ENCODE assay signal across 18 mouse cellular contexts in the genomic region with DNA sequence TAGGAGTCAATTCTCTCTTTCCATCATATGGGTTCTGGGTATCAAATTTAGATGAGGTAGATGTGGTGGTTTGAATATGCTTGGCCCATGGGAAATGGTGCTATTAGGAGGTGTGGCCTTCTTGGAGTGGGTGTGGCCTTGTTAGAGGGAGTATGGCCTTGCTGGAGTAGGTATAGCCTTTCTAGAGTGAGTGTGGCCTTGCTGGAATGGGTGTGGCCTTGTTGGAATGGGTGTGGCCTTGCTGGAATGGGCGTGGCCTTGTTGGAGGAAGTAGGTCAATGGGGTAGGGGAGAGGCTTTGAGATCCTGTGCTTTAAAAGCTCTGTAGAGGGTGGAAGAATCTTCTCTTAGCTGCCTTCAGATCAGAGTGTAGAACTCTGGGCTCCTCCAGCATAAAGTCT.
A peak's percentile ranks its signal among the peaks of the same experiment; 100 is the strongest.
DNase-seq lines count a peak whose midpoint lies in the region; ATAC-seq lines count a peak whose summit lies in the region.
"Had no signal": no experiment of that assay in that cellular context is flagged by ENCODE, and none has a peak within 500 bp of the region (broad histone marks: within the 10 kb centered on the region; RNA-seq: fewer than 3 reads in every experiment).

No protein-coding gene starts in this region.

- DNase-seq in heart, adult 11 months = peak; percentile 57
- no peak for DNase-seq in heart, adult 9 months (ENCODE audit: low spot score in 2 of 2)
- peak; percentile 65 for DNase-seq in ES-CJ7 (ENCODE audit: low read depth, low spot score)
- peak; percentile 46 for DNase-seq in ZHBTc4 (ENCODE audit: low read depth, low spot score)
- DNase-seq: adrenal gland, adult 2 months; adrenal gland, postnatal 14 days; adrenal gland, postnatal 36 days; B cell, adult 2 months; cerebellum, adult 11-12 months; cerebellum, adult 2 months; cerebellum, adult 9-10 months; cerebellum, postnatal 10 days; cerebellum, postnatal 25 days; forebrain, postnatal 0 days had no signal

- no peak for ATAC-seq in megakaryocyte-erythroid progenitor cell, adult 5-6 weeks (replicated peaks; ENCODE audit: low FRiP score, low TSS enrichment, poor library complexity, severe bottlenecking)
- ATAC-seq: CD4-positive, CD25-positive, alpha-beta regulatory T cell, adult 4 months; forebrain, embryonic 13.5 days; forebrain, embryonic 15.5 days; forebrain, postnatal 0 days had no signal

Comparison
In these comparisons a context has a peak if more than half of its experiments do, and no peak if none do; other contexts are left out.
1. DNase-seq: peak in heart, adult 11 months (single experiment), ES-CJ7 (single experiment) and ZHBTc4 (single experiment); none in heart, adult 9 months (0 of 2).